Mouse (Mus musculus) liver, embryonic 11.5 days (tissue): ENCODE measurements around the gene Ldlrad3. TPM values are rescaled to one million over a fixed set of nuclear protein-coding genes. Genes with fewer than 3 reads are reported as not detected.

Experiments used
- ATAC-seq: fragments of 200-750 bp; cut with Nextera tagmentation; replicated peaks from 2 replicates; pipeline ENCODE4 v1.8.0; 2017; ENCODE audit warnings: moderate number of reproducible peaks, mild to moderate bottlenecking, moderate TSS enrichment, moderate library complexity; ENCODE audit not compliant: low FRiP score
- DNase-seq: peaks from one replicate; pipeline ENCODE4 v3.0.0-alpha.2; 2017; ENCODE audit warnings: low spot score
- H3K27ac ChIP-seq: fragments of 300-500 bp; sonication (generic); 2 replicates; pipeline ENCODE4 v1.5.1; 2014; ENCODE audit warnings: mild to moderate bottlenecking, low read depth, low read length, control low read depth
- H3K27me3 ChIP-seq: fragments of 300-500 bp; sonication (generic); replicated peaks from 2 replicates; pipeline ENCODE4 v1.6.1; 2014; ENCODE audit warnings: low read length, mixed read lengths; ENCODE audit not compliant: control insufficient read depth, insufficient read depth
- H3K36me3 ChIP-seq: fragments of 300-500 bp; sonication (generic); 2 replicates; pipeline ENCODE4 v1.6.1; 2014; ENCODE audit warnings: mild to moderate bottlenecking, low read length, moderate library complexity, mixed read lengths; ENCODE audit not compliant: control insufficient read depth, insufficient read depth
- H3K4me1 ChIP-seq: fragments of 300-500 bp; sonication (generic); replicated peaks from 2 replicates; pipeline ENCODE4 v1.6.1; 2014; ENCODE audit warnings: low read length, mixed read lengths; ENCODE audit not compliant: control insufficient read depth, insufficient read depth
- H3K4me2 ChIP-seq: fragments of 300-500 bp; sonication (generic); 2 replicates; pipeline ENCODE4 v1.6.1; 2014; ENCODE audit warnings: mild to moderate bottlenecking, control low read depth, moderate library complexity
- H3K4me3 ChIP-seq: fragments of 300-500 bp; sonication (generic); 2 replicates; pipeline ENCODE4 v1.5.1; 2014; ENCODE audit warnings: low read depth, low read length, control low read depth
- H3K9ac ChIP-seq: fragments of 300-500 bp; sonication (generic); 2 replicates; pipeline ENCODE4 v1.6.1; 2014; ENCODE audit warnings: low read depth, low read length, control low read depth
- H3K9me3 ChIP-seq: fragments of 300-500 bp; sonication (generic); 2 replicates; pipeline ENCODE4 v1.6.1; 2016; ENCODE audit warnings: low read length, inconsistent platforms, mixed read lengths; ENCODE audit not compliant: control insufficient read depth
- WGBS: fragments of 180-500 bp; shearing (Covaris S2); extraction: QIAGEN DNeasy Blood & Tissue Kit; methylation state at CpG from one replicate; pipeline ENCODE4 v1.1.7; 2014; 5-methylcytosine and 5-hydroxymethylcytosine counted together
- polyA plus RNA-seq: library from polyadenylated mRNA; unstranded; fragments of >200 nt; fragmentation: Nextera tagmentation; extraction: Ambion mirVana; gene quantifications from 2 replicates; pipeline ENCODE4 v1.2.1, GENCODE M21; 2014

Gene Ldlrad3
- polyA plus RNA-seq, 1 experiment from 2014 or later: 17.9 TPM

DNA sequence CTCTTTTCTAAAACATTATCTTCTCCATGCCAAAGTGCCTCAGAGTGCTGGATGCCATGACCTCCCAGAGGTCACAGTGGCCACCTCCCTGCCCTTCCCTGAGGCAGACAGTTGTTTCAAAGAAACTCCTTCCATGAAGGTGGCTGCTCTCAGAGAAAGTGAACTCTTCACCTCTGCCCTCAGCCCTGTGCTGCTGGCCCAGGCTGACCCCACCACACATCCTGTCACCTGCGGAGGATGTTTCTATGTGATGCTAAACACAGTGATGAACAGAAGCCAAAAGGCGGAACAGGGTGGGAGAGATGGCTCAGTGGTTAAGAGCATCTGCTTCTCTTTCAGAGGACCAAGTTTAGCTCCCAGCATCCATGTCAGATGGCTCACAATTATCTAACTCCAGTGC lies 75.9 kb downstream of the Ldlrad3 start:
- no peak overlapping the region for H3K27ac ChIP-seq
- H3K9me3 ChIP-seq: no peaks in the 10 kb centered on the region
- H3K4me2 ChIP-seq: no peak overlapping the region
- H3K27me3 ChIP-seq: no peaks in the 10 kb centered on the region
- H3K9ac ChIP-seq: no peak overlapping the region
- no peaks in the 10 kb centered on the region for H3K4me1 ChIP-seq
- DNase-seq (no peak), ATAC-seq (no peak)
- no peak overlapping the region for H3K4me3 ChIP-seq
- H3K36me3 ChIP-seq: no peaks in the 10 kb centered on the region
- WGBS: 88% methylated on average over 2 of the region's 2 CpGs

- Histone ChIP-seq H3K27ac (no peak overlapping the region), H3K4me1 (no peaks in the 10 kb centered on the region), H3K9ac (no peak overlapping the region), H3K27me3 (no peaks in the 10 kb centered on the region), H3K9me3 (no peaks in the 10 kb centered on the region), H3K4me2 (no peak overlapping the region), H3K36me3 (no peaks in the 10 kb centered on the region), H3K4me3 (no peak overlapping the region)
- DNase-seq: no peak
- 70% methylated on average over 6 of the region's 6 CpGs for WGBS
- no peak for ATAC-seq
These were observed 78.9 kb downstream of the Ldlrad3 start for GRCm38 (mm10) chr2:102107280-102107679.

- no peak for ATAC-seq
These were observed 79.5 kb downstream of the Ldlrad3 start for GRCm38 (mm10) chr2:102106728-102107127.

DNA sequence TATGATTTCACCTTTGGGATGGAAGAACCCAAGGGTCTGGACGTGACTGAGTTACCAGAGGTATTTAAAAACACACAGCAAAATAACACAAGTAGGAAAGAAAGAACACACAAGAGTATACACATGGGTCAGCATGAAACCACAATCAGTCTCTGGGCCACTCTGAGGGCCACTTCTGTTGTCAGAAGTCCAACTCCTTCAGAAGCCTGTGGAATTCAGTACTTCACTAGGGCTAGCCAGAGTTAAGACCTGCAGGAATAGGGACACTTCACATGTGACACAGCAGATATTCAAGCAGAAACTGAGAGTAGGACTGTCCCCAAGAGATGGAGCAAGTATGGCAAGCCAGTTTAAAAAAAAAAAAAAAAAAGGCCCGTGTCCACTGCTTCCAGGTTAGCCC lies 80.7 kb downstream of the Ldlrad3 start:
- Histone ChIP-seq H3K4me1 (no peaks in the 10 kb centered on the region), H3K36me3 (no peaks in the 10 kb centered on the region), H3K9ac (no peak overlapping the region), H3K4me2 (no peak overlapping the region), H3K4me3 (no peak overlapping the region), H3K27me3 (no peaks in the 10 kb centered on the region), H3K9me3 (no peaks in the 10 kb centered on the region), H3K27ac (no peak overlapping the region)
- 87% methylated on average over 2 of the region's 2 CpGs for WGBS
- ATAC-seq (no peak), DNase-seq (no peak)

More at GRCm38 (mm10) chr2:102106728-102107127, 79.5 kb downstream of the Ldlrad3 start:
- no peaks in the 10 kb centered on the region for H3K4me1 ChIP-seq
- no peaks in the 10 kb centered on the region for H3K27me3 ChIP-seq
- no peaks in the 10 kb centered on the region for H3K36me3 ChIP-seq
- H3K27ac ChIP-seq: no peak overlapping the region
- no peaks in the 10 kb centered on the region for H3K9me3 ChIP-seq
- H3K4me3 ChIP-seq: no peak overlapping the region
- no peak overlapping the region for H3K4me2 ChIP-seq
- no peak for DNase-seq
- 89% methylated on average over 6 of the region's 6 CpGs for WGBS
- H3K9ac ChIP-seq: no peak overlapping the region

DNA sequence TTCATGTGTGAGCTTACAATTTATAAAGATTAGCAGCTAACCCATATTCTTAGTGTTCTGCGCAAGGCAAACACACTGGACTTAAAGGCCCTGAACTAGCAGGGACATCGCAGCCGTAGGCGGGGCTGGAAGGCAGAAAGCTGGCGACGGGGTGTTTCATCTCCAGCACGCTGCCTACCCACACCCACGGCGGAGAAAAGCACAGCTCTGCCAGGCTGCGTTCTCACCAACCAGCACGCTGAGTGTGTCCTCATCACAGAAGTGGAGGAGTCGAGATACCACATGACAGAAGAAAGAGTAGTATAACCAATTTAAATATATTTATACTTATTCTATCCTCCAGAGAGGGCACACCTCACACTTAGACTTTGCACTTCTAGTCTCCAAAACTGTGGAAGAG lies 82.2 kb downstream of the Ldlrad3 start:
- ATAC-seq: no peak
- H3K4me2 ChIP-seq: no peak overlapping the region
- 88% methylated on average over 12 of the region's 12 CpGs for WGBS
- no peak overlapping the region for H3K4me3 ChIP-seq
- H3K27me3 ChIP-seq: no peaks in the 10 kb centered on the region
- H3K36me3 ChIP-seq: no peaks in the 10 kb centered on the region
- no peaks in the 10 kb centered on the region for H3K4me1 ChIP-seq
- DNase-seq: no peak
- no peak overlapping the region for H3K9ac ChIP-seq
- no peaks in the 10 kb centered on the region for H3K9me3 ChIP-seq
- H3K27ac ChIP-seq: no peak overlapping the region

DNA sequence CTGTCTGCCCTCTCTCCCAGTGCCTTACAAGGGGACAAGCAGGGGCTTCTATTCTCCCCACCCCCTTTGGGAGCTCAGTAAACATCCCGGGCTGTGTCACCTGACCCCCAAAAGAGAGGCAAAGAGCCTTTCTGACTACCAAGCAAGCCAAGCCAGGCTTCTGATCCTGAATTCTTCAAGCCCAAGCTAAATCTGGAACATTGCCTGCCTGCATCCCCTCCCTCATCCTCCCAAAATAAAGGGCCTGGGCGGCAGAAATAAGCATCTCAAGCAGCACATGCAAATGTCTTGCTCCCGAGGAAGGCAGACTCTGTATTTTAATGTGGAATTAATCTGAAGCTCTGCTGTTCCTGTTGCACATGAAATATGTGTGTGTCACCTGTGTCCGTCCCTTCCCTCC lies 85.7 kb downstream of the Ldlrad3 start:
- WGBS: 69% methylated on average over 4 of the region's 4 CpGs
- H3K4me3 ChIP-seq: no peak overlapping the region

GRCm38 (mm10) chr2:102099702-102100450 lies 86.3 kb downstream of the Ldlrad3 start:
- no peak for DNase-seq
- H3K4me3 ChIP-seq: no peak overlapping the region
- no peaks in the 10 kb centered on the region for H3K4me1 ChIP-seq
- H3K4me2 ChIP-seq: no peak overlapping the region
- H3K27ac ChIP-seq: no peak overlapping the region
- H3K27me3 ChIP-seq: no peaks in the 10 kb centered on the region
- H3K9ac ChIP-seq: no peak overlapping the region
- 78% methylated on average over 14 of the region's 14 CpGs for WGBS
- no peaks in the 10 kb centered on the region for H3K9me3 ChIP-seq
- no peaks in the 10 kb centered on the region for H3K36me3 ChIP-seq
- ATAC-seq: no peak

More for the DNA sequence above, 85.7 kb downstream of the Ldlrad3 start:
- Histone ChIP-seq H3K27ac (no peak overlapping the region), H3K9me3 (no peaks in the 10 kb centered on the region), H3K36me3 (no peaks in the 10 kb centered on the region), H3K4me2 (no peak overlapping the region), H3K27me3 (no peaks in the 10 kb centered on the region), H3K4me1 (no peaks in the 10 kb centered on the region), H3K9ac (no peak overlapping the region)
- ATAC-seq: no peak
- no peak for DNase-seq

DNA sequence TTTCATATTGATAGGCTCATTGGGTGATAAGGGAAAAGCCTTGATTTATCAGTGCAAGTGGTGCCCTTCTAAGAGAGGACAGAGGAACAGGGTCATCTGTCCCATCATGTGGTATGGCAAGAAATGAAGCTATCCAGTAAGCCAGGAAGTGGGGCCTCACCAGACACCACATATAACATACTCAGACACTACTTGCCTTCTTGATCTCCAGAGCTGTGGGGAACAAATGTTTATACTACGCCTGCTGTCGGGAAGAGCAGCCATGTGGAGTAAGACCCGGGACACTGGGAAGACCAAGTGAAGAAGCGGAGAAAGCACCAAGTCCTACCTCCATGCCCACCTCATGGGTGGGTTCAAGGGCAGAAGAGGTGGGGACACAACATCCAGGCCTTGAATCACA lies 86.9 kb downstream of the Ldlrad3 start:
- no peak overlapping the region for H3K4me2 ChIP-seq
- DNase-seq (no peak), ATAC-seq (no peak)
- H3K36me3 ChIP-seq: no peaks in the 10 kb centered on the region
- H3K4me3 ChIP-seq: no peak overlapping the region
- no peaks in the 10 kb centered on the region for H3K27me3 ChIP-seq
- H3K27ac ChIP-seq: no peak overlapping the region
- H3K9ac ChIP-seq: no peak overlapping the region
- H3K4me1 ChIP-seq: no peaks in the 10 kb centered on the region
- H3K9me3 ChIP-seq: no peaks in the 10 kb centered on the region
- WGBS: 89% methylated on average over 4 of the region's 4 CpGs

GRCm38 (mm10) chr2:102094773-102095172 lies 91.4 kb downstream of the Ldlrad3 start:
- no peak for DNase-seq
- Histone ChIP-seq H3K36me3 (no peaks in the 10 kb centered on the region), H3K9ac (no peak overlapping the region), H3K27ac (no peak overlapping the region), H3K9me3 (no peaks in the 10 kb centered on the region), H3K4me2 (no peak overlapping the region), H3K4me3 (no peak overlapping the region), H3K4me1 (0 out of 2 replicates have a peak, but pooled peaks cover 2% of the 10 kb centered on the region), H3K27me3 (no peaks in the 10 kb centered on the region)
- no peak for ATAC-seq
- 79% methylated on average over 11 of the region's 11 CpGs for WGBS
